Mouse (Mus musculus) hindbrain, embryonic 13.5 days (tissue): ENCODE data around the gene Mfsd12. TPM values are rescaled to one million over a fixed set of nuclear protein-coding genes. Genes with fewer than 3 reads are reported as not detected.
A peak's percentile ranks its signal among the peaks of the same experiment; 100 is the strongest.

Experiments used
- ATAC-seq: fragments of 200-750 bp; cut with Nextera tagmentation; 2 replicates; pipeline ENCODE4 v1.8.0; 2017; ENCODE audit warnings: moderate TSS enrichment; ENCODE audit not compliant: low FRiP score
- H3K27ac ChIP-seq: fragments of 300-500 bp; sonication (generic); 2 replicates; pipeline ENCODE4 v1.5.1; 2015; ENCODE audit warnings: inconsistent platforms, mild to moderate bottlenecking, moderate library complexity
- H3K27me3 ChIP-seq: fragments of 300-500 bp; sonication (generic); 2 replicates; pipeline ENCODE4 v1.6.1; 2015; ENCODE audit warnings: mild to moderate bottlenecking, inconsistent platforms
- H3K36me3 ChIP-seq: fragments of 300-500 bp; sonication (generic); 2 replicates; pipeline ENCODE4 v1.6.1; 2015; ENCODE audit warnings: mild to moderate bottlenecking, inconsistent platforms
- H3K4me1 ChIP-seq: fragments of 300-500 bp; sonication (generic); replicated peaks from 2 replicates; pipeline ENCODE4 v1.6.1; 2015; ENCODE audit warnings: inconsistent platforms
- H3K4me2 ChIP-seq: fragments of 300-500 bp; sonication (generic); 2 replicates; pipeline ENCODE4 v1.6.1; 2015; ENCODE audit warnings: inconsistent platforms, mild to moderate bottlenecking, moderate library complexity
- H3K4me3 ChIP-seq: fragments of 300-500 bp; sonication (generic); 2 replicates; pipeline ENCODE4 v1.5.1; 2015; ENCODE audit warnings: mild to moderate bottlenecking, inconsistent platforms
- H3K9ac ChIP-seq: fragments of 300-500 bp; sonication (generic); 2 replicates; pipeline ENCODE4 v1.6.1; 2015; ENCODE audit warnings: mild to moderate bottlenecking, inconsistent platforms
- H3K9me3 ChIP-seq: fragments of 300-500 bp; sonication (generic); 2 replicates; pipeline ENCODE4 v1.6.1; 2016; ENCODE audit warnings: inconsistent platforms
- WGBS: fragments of 180-500 bp; shearing (Covaris S2); methylation state at CpG from one replicate; pipeline ENCODE4 v1.1.7; 2015; 5-methylcytosine and 5-hydroxymethylcytosine counted together
- polyA plus RNA-seq: library from polyadenylated mRNA; unstranded; fragments of >200 nt; fragmentation: Nextera tagmentation; extraction: Ambion mirVana; gene quantifications from 2 replicates; pipeline ENCODE4 v1.2.1, GENCODE M21; 2015

The Mfsd12 gene
- polyA plus RNA-seq, 1 experiment from 2014 or later, result 11.9 TPM

GRCm38 (mm10) chr10:81389801-81390677 lies 32.7 kb downstream of the Mfsd12 start:
- no peak overlapping the region for H3K4me3 ChIP-seq
- WGBS, result 61% methylated on average over 23 of the region's 23 CpGs
- H3K9me3 ChIP-seq, result no peaks in the 10 kb centered on the region
- 0 out of 2 replicates have a peak overlapping the region, but pooled peaks have one; percentile 52 for H3K27ac ChIP-seq
- peak; percentile 19; the same call in 1 of the 2 replicates for ATAC-seq
- no peak overlapping the region for H3K4me2 ChIP-seq
- peaks cover 37% of the 10 kb centered on the region for H3K4me1 ChIP-seq
- H3K9ac ChIP-seq, result peak overlapping the region; percentile 55; the same call in 1 of the 2 replicates
- H3K27me3 ChIP-seq, result 0 out of 2 replicates have a peak, but pooled peaks cover 2% of the 10 kb centered on the region
- H3K36me3 ChIP-seq, result peaks cover 41% of the 10 kb centered on the region

GRCm38 (mm10) chr10:81390678-81390965 lies 33.3 kb downstream of the Mfsd12 start:
- WGBS, result 88% methylated on average over 13 of the region's 13 CpGs
- H3K4me2 ChIP-seq, result no peak overlapping the region
- H3K27me3 ChIP-seq, result 0 out of 2 replicates have a peak, but pooled peaks cover 2% of the 10 kb centered on the region
- no peak overlapping the region for H3K4me3 ChIP-seq
- peaks cover 41% of the 10 kb centered on the region for H3K36me3 ChIP-seq
- no peak overlapping the region for H3K9ac ChIP-seq
- no peak for ATAC-seq
- no peaks in the 10 kb centered on the region for H3K9me3 ChIP-seq
- no peak overlapping the region for H3K27ac ChIP-seq
- H3K4me1 ChIP-seq, result peaks cover 31% of the 10 kb centered on the region

DNA sequence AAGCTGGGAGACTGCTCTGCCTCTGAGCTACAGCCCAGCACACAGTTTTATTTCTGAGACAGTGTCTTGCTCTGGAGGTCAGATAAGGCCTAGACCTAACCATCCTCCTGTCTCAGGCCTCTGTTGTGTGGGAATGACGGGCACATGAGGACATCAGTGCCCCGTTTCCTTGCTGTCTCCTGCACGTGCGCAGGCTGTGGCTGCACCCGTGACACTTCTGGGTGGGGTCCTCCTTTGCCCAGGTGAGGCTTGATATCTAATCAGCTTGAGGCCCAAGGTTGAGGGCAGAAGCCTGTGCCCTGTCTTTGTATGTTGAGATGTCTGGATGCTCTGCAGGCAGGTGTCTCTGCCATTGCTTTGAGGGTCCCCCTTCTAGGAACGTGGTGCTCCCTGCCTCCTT lies 35.0 kb downstream of the Mfsd12 start:
- no peaks in the 10 kb centered on the region for H3K9me3 ChIP-seq
- 0 out of 2 replicates have a peak, but pooled peaks cover 2% of the 10 kb centered on the region for H3K27me3 ChIP-seq
- no peak overlapping the region for H3K9ac ChIP-seq
- no peak overlapping the region for H3K27ac ChIP-seq
- 82% methylated on average over 6 of the region's 6 CpGs for WGBS
- no peak for ATAC-seq
- no peak overlapping the region for H3K4me3 ChIP-seq
- H3K4me2 ChIP-seq, result no peak overlapping the region
- H3K4me1 ChIP-seq, result peaks cover 41% of the 10 kb centered on the region
- H3K36me3 ChIP-seq, result peaks cover 26% of the 10 kb centered on the region

GRCm38 (mm10) chr10:81392781-81393185 lies 35.5 kb downstream of the Mfsd12 start, which contains the start of gene Smim24:
TSS of gene Smim24 (plus strand) at chr10:81393051.
- H3K4me3 ChIP-seq, result peak within 1 kb of the TSS; percentile 18
- H3K9me3 ChIP-seq, result no peaks in the 10 kb centered on the region
- H3K9ac ChIP-seq, result peak within 1 kb of the TSS; percentile 59
- whole genome bisulfite sequencing, result 71% methylated on average over 14 of the region's 14 CpGs
- no peak for ATAC-seq
- H3K27me3 ChIP-seq, result 0 out of 2 replicates have a peak, but pooled peaks cover 2% of the 10 kb centered on the region
- peaks cover 46% of the 10 kb centered on the region for H3K4me1 ChIP-seq
- peak within 1 kb of the TSS; percentile 40 for H3K27ac ChIP-seq
- H3K4me2 ChIP-seq, result peak within 1 kb of the TSS; percentile 45
- H3K36me3 ChIP-seq, result peaks cover 26% of the 10 kb centered on the region

GRCm38 (mm10) chr10:81393456-81394063 lies 36.3 kb downstream of the Mfsd12 start:
- H3K9ac ChIP-seq, result peak overlapping the region; percentile 59
- H3K36me3 ChIP-seq, result peaks cover 20% of the 10 kb centered on the region; the same call in 1 of the 2 replicates
- no peak for ATAC-seq
- 0 out of 2 replicates have a peak, but pooled peaks cover 5% of the 10 kb centered on the region for H3K27me3 ChIP-seq
- H3K27ac ChIP-seq, result peak overlapping the region; percentile 40
- H3K9me3 ChIP-seq, result no peaks in the 10 kb centered on the region
- H3K4me1 ChIP-seq, result peaks cover 53% of the 10 kb centered on the region
- 8% methylated on average over 19 of the region's 19 CpGs for WGBS
- H3K4me3 ChIP-seq, result peak overlapping the region; percentile 18
- peak overlapping the region; percentile 45 for H3K4me2 ChIP-seq

DNA sequence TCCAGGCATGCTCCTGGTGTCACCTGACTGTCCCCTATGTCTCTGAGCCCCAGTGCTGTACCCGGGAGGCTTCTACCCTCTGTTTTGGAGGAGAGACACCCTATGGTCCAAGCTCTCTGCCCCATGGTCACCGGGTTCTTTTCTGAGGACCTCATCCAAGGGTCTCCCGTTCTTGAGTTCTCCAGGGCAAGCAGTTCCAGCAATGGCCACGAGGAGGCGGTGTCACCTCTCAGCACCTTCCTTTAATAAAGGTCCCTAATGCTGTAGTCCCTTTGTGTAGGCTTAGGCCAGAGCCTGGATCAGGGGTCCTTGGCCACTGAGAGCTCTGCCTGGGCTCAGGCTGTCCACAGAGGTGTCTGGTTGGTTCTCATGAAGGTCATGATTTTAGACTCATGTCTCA lies 37.8 kb downstream of the Mfsd12 start:
- Histone ChIP-seq H3K27me3 (0 out of 2 replicates have a peak, but pooled peaks cover 5% of the 10 kb centered on the region), H3K36me3 (peaks cover 25% of the 10 kb centered on the region), H3K4me2 (no peak overlapping the region), H3K4me1 (peaks cover 53% of the 10 kb centered on the region), H3K27ac (no peak overlapping the region), H3K9ac (no peak overlapping the region), H3K9me3 (no peaks in the 10 kb centered on the region), H3K4me3 (no peak overlapping the region)
- ATAC-seq, result no peak
- 15% methylated on average over 5 of the region's 5 CpGs for WGBS

DNA sequence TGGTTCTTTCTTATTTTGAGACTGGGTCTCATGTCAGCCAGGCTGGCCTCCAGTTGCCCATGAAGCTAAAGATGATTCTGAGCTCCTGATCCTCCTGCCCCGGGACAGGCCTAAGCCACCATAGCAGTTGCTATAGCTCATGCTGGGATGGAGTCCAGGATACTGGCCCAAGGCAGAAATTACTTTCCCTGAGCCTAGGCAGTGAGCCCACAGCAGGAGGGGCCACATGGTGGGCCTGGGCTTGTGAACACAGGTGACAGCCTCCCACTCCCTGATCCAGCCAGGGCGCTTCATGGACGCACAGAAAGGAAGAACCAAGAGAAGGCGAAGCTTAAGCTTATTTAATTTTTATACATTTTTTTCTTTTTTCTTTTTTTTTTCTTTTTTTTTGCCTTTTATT lies 38.6 kb downstream of the Mfsd12 start:
- H3K9me3 ChIP-seq, result no peaks in the 10 kb centered on the region
- no peak overlapping the region for H3K9ac ChIP-seq
- H3K4me2 ChIP-seq, result no peak overlapping the region
- H3K27ac ChIP-seq, result no peak overlapping the region
- 84% methylated on average over 4 of the region's 4 CpGs for WGBS
- no peak for ATAC-seq
- peaks cover 60% of the 10 kb centered on the region for H3K4me1 ChIP-seq
- H3K4me3 ChIP-seq, result no peak overlapping the region
- H3K27me3 ChIP-seq, result 0 out of 2 replicates have a peak, but pooled peaks cover 5% of the 10 kb centered on the region
- H3K36me3 ChIP-seq, result peaks cover 29% of the 10 kb centered on the region

GRCm38 (mm10) chr10:81396749-81397148 lies 39.5 kb downstream of the Mfsd12 start:
- no peak overlapping the region for H3K4me2 ChIP-seq
- peak overlapping the region; percentile 60 for H3K9ac ChIP-seq
- ATAC-seq, result no peak
- H3K4me1 ChIP-seq, result peaks cover 69% of the 10 kb centered on the region
- H3K27ac ChIP-seq, result peak overlapping the region; percentile 50
- H3K4me3 ChIP-seq, result no peak overlapping the region
- 0 out of 2 replicates have a peak, but pooled peaks cover 5% of the 10 kb centered on the region for H3K27me3 ChIP-seq
- peaks cover 25% of the 10 kb centered on the region for H3K36me3 ChIP-seq
- 59% methylated on average over 5 of the region's 5 CpGs for WGBS
- H3K9me3 ChIP-seq, result no peaks in the 10 kb centered on the region

DNA sequence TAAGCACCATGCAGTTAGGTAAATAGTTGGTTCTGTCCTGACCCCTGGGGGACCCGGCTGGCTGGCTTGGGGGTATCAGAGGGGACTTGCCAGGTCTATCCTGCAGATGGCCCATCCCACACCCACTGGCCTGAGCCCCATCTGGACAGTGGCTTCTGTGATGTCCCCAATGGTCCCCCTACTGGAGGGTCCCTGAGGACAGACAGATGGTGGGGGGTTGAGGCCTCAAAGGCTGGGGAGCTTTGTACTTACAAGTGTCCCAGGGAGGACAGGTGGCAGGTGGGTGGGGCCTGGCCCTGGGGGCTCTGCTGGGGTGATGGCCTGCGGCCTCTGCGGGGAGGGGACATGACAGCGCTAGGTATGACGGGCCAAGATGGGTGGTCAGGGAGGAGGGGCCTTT lies 42.0 kb downstream of the Mfsd12 start:
- H3K9ac ChIP-seq, result 0 out of 2 replicates have a peak overlapping the region, but pooled peaks have one; percentile 16
- H3K9me3 ChIP-seq, result no peaks in the 10 kb centered on the region
- WGBS, result 63% methylated on average over 5 of the region's 5 CpGs
- H3K4me2 ChIP-seq, result no peak overlapping the region
- ATAC-seq, result no peak
- 0 out of 2 replicates have a peak, but pooled peaks cover 3% of the 10 kb centered on the region for H3K27me3 ChIP-seq
- peaks cover 76% of the 10 kb centered on the region for H3K4me1 ChIP-seq
- peaks cover 32% of the 10 kb centered on the region for H3K36me3 ChIP-seq
- H3K27ac ChIP-seq, result no peak overlapping the region
- H3K4me3 ChIP-seq, result no peak overlapping the region

DNA sequence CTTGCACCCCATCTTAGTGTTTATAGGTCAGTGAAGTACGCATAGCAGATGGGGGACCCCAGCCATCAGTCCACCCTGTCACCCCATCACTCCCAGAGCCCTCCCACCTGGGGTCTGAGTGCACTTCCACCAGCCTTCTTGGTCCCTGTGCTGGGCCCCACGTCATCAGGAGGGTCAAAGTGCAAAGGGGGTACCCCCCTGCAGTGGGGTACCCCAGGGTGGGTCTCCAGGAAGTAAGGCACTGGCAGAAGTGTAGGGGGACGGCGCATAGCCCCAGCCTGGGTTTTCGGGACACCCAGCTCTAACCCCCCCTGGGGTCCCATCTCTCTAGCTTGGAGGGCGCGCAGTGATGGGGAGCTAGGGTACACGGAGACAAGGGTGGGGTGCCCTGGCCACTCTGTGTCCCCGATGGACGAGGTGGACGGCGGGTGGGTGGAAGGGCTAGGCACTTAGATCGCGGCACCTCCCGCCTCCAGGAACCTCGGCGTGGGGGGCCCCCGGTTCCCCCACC lies 42.6 kb downstream of the Mfsd12 start:
- no peaks in the 10 kb centered on the region for H3K9me3 ChIP-seq
- H3K4me2 ChIP-seq, result peak overlapping the region; percentile 32; the same call in 1 of the 2 replicates

GRCm38 (mm10) chr10:81400371-81401204 lies 43.3 kb downstream of the Mfsd12 start:
- peak overlapping the region; percentile 56 for H3K9ac ChIP-seq
- H3K4me2 ChIP-seq, result peak overlapping the region; percentile 32; the same call in 1 of the 2 replicates
- WGBS, result 39% methylated on average over 22 of the region's 22 CpGs
- no peak overlapping the region for H3K4me3 ChIP-seq
- ATAC-seq, result no peak
- peak overlapping the region; percentile 92 for H3K27ac ChIP-seq
- peaks cover 13% of the 10 kb centered on the region; the same call in 1 of the 2 replicates for H3K27me3 ChIP-seq
- H3K36me3 ChIP-seq, result peaks cover 42% of the 10 kb centered on the region
- H3K9me3 ChIP-seq, result no peaks in the 10 kb centered on the region
- H3K4me1 ChIP-seq, result peaks cover 80% of the 10 kb centered on the region

More for the DNA sequence above, 42.6 kb downstream of the Mfsd12 start:
- no peak for ATAC-seq
- Histone ChIP-seq H3K4me3 (no peak overlapping the region), H3K36me3 (peaks cover 37% of the 10 kb centered on the region), H3K4me1 (peaks cover 80% of the 10 kb centered on the region), H3K27ac (no peak overlapping the region), H3K9ac (peak overlapping the region; percentile 39), H3K27me3 (peaks cover 8% of the 10 kb centered on the region; the same call in 1 of the 2 replicates)
- WGBS, result 79% methylated on average over 18 of the region's 18 CpGs
